Mouse (Mus musculus): ENCODE results near the gene Cd300lg.

Cd300lg gene

GRCm38 (mm10) chr11:102025991-102026660 lies 15.2 kb upstream of the Cd300lg start:
- no peak for DNase-seq (ENCODE audit: low read depth, low spot score)

GRCm38 (mm10) chr11:102026694-102027360 lies 14.5 kb upstream of the Cd300lg start:
- peak; percentile 60 for DNase-seq (ENCODE audit: low read depth, low spot score)

DNA sequence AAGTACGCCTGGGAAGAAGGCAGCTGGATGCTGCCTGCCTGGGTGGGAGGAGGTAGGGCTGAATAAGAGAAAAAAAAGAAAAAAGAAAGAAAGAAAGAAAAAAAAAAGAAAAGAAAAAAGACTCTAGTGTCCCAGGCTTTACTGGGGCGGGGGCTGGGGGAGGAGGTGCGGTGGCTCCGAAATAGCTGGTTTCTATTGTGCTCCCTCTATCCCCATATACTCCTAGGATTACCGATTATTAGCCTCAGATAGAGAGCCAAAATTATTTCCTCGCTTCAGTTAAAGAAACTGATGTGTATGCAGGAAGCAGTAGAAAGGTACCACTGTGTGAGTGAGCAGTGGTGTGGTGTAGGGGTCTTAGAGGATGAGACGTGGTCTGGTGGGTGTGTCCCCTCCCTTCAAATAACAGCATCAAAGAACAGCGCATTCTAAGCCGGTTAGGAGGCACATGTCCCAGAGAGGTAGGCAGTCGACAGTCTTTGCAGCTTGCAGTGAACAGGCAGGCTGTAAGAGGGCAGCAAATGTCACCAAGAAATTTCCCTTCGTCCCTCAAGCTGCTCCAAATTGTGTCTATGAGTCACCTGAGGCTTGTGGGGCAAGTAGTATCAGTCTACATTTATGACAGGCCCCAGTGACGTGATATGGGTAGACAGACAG lies 13.8 kb upstream of the Cd300lg start:
- DNase-seq (ENCODE audit: low read depth, low spot score) = no peak

GRCm38 (mm10) chr11:102028087-102028816 lies 13.1 kb upstream of the Cd300lg start, which contains the start of gene Mpp3:
Mpp3 (minus strand) TSS chr11:102028461.
- no peak for DNase-seq (ENCODE audit: low read depth, low spot score)

DNA sequence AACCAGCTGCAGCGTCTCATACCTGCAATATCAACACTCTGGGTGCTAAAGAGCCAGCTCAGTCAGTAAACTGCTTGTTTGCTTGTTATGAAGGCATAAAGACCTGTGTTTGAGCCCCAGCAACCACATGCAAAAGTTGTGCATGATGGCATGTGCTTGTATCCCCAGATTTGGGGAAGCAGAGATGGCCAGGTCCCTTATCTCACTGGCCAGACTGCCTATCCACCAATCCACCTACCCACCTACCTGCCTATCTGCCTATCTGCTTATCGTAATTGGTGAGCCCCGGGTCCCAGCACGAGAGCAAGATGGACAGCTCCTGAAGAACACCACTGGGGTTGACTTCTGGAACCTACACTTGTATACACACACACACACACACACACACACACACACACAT lies 12.0 kb upstream of the Cd300lg start:
- no peak for DNase-seq (ENCODE audit: low read depth, low spot score)

- no peak for DNase-seq (ENCODE audit: low read depth, low spot score)
These were observed 11.3 kb upstream of the Cd300lg start for GRCm38 (mm10) chr11:102029966-102030365.

GRCm38 (mm10) chr11:102031149-102031548 lies 10.2 kb upstream of the Cd300lg start:
- DNase-seq (ENCODE audit: low read depth, low spot score) = no peak

GRCm38 (mm10) chr11:102033055-102033591 lies 8.2 kb upstream of the Cd300lg start:
- DNase-seq (ENCODE audit: low read depth, low spot score) = no peak

DNA sequence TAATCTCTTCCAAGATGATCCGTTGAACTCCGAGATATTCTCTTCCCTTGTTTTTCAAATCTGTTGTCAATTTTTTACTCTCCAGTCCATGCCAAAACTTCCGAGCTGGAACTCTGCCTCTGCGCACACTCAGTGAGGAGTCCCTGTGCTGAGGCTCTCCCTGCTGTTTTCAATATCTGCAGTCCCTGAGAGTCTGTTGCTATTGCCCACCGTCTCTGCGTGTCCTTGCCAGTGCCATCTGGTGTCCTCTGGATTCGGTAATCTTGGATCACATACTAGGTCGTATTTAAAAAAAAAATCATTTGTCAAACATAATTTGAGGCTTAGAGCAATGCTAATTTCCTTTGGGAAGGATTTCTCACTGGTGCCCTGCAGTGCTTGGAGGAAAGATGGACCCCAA lies 6.4 kb upstream of the Cd300lg start:
- DNase-seq (ENCODE audit: low read depth, low spot score) = no peak

DNA sequence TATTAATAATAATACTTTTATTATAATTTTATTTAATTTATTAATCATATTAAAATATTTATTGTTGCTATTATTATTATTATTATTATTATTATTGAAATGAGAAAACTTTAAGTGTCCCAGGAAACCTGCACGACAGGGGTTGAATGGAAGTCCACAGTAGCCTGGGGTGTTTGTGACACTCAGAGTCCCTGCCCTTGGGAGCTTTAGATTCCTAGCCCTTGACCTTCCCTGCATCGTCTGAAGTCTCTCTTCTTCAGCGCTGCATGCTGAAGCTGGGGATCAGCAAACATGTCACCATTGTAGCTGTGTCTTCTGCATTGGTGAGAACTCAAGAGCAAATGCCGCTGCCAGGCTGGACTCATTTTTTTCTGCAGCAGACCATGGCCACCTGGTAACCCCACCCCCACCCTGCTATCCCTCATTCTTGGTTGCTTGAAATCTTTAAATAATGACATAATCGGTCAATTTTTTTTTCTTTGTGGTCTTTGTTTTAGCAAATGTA lies 5.8 kb upstream of the Cd300lg start:
- DNase-seq (ENCODE audit: low read depth, low spot score) = no peak

GRCm38 (mm10) chr11:102036336-102036735 lies 5.0 kb upstream of the Cd300lg start:
- no peak for DNase-seq (ENCODE audit: low read depth, low spot score)

GRCm38 (mm10) chr11:102037789-102038188 lies 3.5 kb upstream of the Cd300lg start:
- no peak for DNase-seq (ENCODE audit: low read depth, low spot score)

GRCm38 (mm10) chr11:102039487-102040137 lies 1.7 kb upstream of the Cd300lg start:
- DNase-seq (ENCODE audit: low read depth, low spot score) = no peak

DNA sequence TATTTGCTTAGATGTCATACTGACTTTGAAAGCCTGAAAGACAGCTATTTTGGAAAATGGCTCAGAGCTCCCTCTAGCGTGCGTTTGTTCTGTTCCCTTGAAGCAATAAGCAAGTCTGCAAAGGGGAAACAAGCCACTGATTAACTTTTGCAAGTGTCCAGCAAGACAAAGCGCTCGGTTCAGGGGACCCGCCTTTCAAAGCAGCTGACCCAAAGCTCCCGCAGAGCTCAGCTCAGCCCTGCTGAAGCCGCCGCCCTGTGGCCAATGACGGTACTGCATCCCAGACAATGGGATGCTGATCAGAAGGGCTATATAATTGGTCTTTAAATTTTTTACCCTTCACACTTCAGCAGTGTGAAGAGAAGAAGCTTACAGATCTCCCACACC lies 1.2 kb upstream of the Cd300lg start:
- DNase-seq (ENCODE audit: low read depth, low spot score) = no peak

- no peak for DNase-seq (ENCODE audit: low read depth, low spot score)
These were observed 663 bp upstream of the Cd300lg start for GRCm38 (mm10) chr11:102040646-102041045.

- DNase-seq (ENCODE audit: low read depth, low spot score) = no peak
These were observed 1.7 kb downstream of the Cd300lg start for GRCm38 (mm10) chr11:102042971-102043370.

DNA sequence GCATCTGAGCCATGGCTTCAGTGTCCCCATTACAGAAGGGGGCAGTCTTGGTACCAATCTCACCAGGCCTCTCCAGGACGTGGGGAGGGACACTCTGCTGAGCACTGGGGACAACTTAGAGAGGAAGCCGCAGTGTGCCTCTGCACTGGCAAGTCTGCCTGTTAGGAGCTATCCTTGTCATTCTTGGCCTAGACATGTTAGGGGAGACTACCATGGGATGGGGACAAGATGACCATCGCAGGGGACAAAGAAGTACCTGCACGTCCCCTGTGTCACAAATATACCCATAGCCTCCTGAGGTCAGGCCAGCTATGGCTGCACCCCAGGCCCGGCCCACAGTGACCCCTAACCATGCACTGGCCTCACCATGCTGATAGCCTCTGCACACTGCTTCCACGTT lies 2.1 kb downstream of the Cd300lg start:
- DNase-seq (ENCODE audit: low read depth, low spot score) = no peak

DNA sequence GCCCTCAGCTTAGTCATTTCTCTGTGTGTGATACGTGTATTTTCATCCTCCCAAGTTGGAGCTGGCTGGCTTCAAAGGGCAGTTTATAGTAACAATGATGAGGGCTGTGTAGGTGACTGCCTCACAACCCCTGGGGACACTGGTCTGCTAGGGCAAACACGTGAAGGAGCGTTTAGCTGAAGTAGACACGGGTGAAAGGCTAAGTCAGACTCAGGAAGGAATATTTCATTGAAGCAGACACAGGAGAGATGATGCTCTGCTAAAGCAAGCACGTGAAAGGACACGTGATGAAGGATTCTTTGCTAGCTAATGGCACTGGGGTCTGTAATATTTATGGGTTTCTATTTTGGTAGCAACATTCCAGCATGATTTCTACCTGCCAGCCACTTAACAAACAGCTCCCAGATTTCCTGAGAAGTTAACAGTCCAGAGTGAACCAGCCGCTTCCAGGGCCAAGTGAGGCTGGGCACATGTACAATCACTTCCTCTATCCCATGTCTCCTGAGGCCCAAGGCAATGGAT lies 3.4 kb downstream of the Cd300lg start:
- DNase-seq (ENCODE audit: low read depth, low spot score) = no peak

DNA sequence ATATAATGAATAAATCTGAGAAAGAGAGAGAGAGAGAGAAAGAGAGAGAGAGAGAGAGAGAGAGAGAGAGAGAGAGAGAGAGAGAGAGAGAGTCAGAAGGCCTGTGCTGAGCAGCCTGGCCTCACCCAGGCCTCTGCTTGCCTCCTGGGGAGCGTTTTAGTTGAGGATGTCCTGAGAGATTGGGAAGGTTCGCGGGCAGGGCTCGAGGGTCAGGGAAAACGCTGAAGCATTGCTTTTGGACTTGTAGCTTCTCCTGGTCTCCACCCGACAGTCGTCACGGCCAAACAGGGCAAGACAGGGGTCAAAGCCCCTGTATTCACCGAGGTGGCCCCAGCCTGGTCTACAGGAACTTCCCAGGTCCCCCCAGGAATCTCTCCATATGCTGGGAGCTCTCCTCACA lies 5.3 kb downstream of the Cd300lg start:
- DNase-seq (ENCODE audit: low read depth, low spot score) = no peak

DNA sequence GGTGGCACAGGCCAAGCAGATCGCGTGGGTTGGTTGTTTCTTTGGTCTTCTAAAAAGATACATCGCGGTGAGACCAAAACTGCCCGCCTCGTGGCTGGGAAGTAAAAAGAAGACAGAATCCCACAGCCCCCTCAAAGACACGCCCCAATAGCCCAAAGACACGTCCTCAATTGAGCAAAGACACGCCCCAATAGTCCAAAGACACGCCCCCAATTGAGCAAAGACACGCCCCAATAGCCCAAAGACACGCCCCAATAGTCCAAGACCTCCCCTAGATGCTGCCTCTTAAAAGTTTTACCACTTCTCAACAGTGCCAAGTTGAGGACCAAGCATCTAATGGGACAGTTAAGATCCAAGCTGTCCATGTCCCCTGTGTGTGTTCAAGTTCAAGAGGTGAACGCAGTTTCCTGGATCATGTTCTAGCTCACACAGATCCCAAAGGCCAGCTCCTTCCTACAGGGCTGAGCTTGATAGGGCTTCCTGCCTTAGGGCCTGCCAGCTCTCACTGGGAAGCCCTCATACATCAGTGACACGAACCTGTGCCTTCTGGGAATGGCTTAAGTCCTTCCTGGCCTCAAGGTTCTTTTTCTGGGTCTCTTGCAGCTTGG lies 8.7 kb downstream of the Cd300lg start:
- DNase-seq (ENCODE audit: low read depth, low spot score) = no peak

DNA sequence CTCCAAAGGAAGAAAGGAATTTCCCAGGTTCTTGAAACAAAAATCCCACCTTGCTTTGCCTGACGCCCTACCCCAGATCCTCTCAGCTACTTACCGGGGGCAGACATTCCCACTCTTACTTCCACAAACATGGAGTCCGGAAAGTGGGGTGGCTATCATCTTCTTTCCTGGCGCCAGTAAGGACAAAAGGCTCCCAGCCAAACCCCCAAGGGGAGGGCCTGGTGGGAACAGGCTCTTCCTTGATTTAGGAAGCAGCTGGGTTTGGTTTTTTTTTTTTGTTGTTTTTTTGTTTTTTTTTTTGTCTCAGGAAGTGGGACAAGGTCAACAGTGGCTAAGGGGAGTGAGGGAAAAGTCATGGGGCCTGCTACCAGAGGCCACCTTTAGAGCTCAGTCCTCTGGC lies 10.2 kb downstream of the Cd300lg start:
- no peak for DNase-seq (ENCODE audit: low read depth, low spot score)

Measured in brain, embryonic 18.5 days (tissue).